Mouse (Mus musculus) ES-E14 (cell line): ENCODE results near the gene Arid2. TPM values are rescaled to one million over a fixed set of nuclear protein-coding genes. Genes with fewer than 3 reads are reported as not detected.

Experiments used
- DNase-seq: peaks from one replicate; pipeline ENCODE4 v3.0.0-alpha.2; 2013; ENCODE audit warnings: low read depth, low spot score
- H3K27ac ChIP-seq: 2 replicates; pipeline ENCODE4 v1.5.1; 2012; ENCODE audit warnings: low read depth, mild to moderate bottlenecking, low read length, moderate library complexity, mixed read lengths; ENCODE audit not compliant: poor library complexity, insufficient read depth, severe bottlenecking
- H3K36me3 ChIP-seq: 2 replicates; pipeline ENCODE4 v1.6.1; 2012; ENCODE audit warnings: mild to moderate bottlenecking, low read length, moderate library complexity, mixed read lengths; ENCODE audit not compliant: control insufficient read depth, poor library complexity, insufficient read depth, severe bottlenecking
- H3K4me1 ChIP-seq, 2 experiments: fragments of 150-350 bp in 1 of 2; sonication (generic) in 1 of 2; 2 replicates each; pipeline ENCODE4 v1.6.1; 2012; ENCODE audit warnings: low read length in 2 of 2, mild to moderate bottlenecking in 1 of 2, mixed read lengths in 1 of 2; ENCODE audit not compliant: control insufficient read depth in 2 of 2, insufficient read depth in 2 of 2, poor library complexity in 1 of 2
- H3K4me3 ChIP-seq, 2 experiments: fragments of 150-350 bp in 1 of 2; sonication (generic) in 1 of 2; 2 replicates each; pipeline ENCODE4 v1.5.1; 2012; ENCODE audit warnings: low read length in 2 of 2, low read depth in 1 of 2, mild to moderate bottlenecking in 1 of 2, mixed read lengths in 1 of 2; ENCODE audit not compliant: insufficient read depth in 1 of 2, poor library complexity in 1 of 2, severe bottlenecking in 1 of 2
- H3K9ac ChIP-seq: 2 replicates; pipeline ENCODE4 v1.6.1; 2012; ENCODE audit warnings: low read depth, mild to moderate bottlenecking, low read length, mixed read lengths; ENCODE audit not compliant: poor library complexity, insufficient read depth, severe bottlenecking
- H3K9me3 ChIP-seq: fragments of 150-350 bp; sonication (generic); 2 replicates; pipeline ENCODE4 v1.6.1; 2012; ENCODE audit warnings: low read depth, mild to moderate bottlenecking, low read length; ENCODE audit not compliant: control insufficient read depth, insufficient read depth
- CHD2 ChIP-seq: IDR thresholded peaks from 2 replicates; pipeline ENCODE4 v1.6.1; 2014; ENCODE audit warnings: mild to moderate bottlenecking, low read depth, low read length, inconsistent platforms
- HCFC1 ChIP-seq: IDR thresholded peaks from 2 replicates; pipeline ENCODE4 v1.6.1; 2012; ENCODE audit warnings: low read length, inconsistent platforms, borderline replicate concordance; ENCODE audit not compliant: insufficient read depth
- MAFK ChIP-seq: IDR thresholded peaks from 2 replicates; pipeline ENCODE4 v1.6.1; 2014; ENCODE audit warnings: mild to moderate bottlenecking, low read depth, low read length, inconsistent platforms; ENCODE audit not compliant: insufficient read depth
- ZC3H11A ChIP-seq: IDR thresholded peaks from 2 replicates; pipeline ENCODE4 v1.6.1; 2012; ENCODE audit warnings: low read depth, mild to moderate bottlenecking, inconsistent platforms, low read length, borderline replicate concordance
- ZNF384 ChIP-seq: IDR thresholded peaks from 2 replicates; pipeline ENCODE4 v1.6.1; 2012; ENCODE audit warnings: low read depth, low read length, inconsistent platforms
- in situ Hi-C, 2 experiments: fragments of 600-800 bp; cut with MboI; formaldehyde crosslinking; loops; one replicate each; pipeline ENCODE4 v1.15.1; 2025; ENCODE audit warnings: low sequenced_read_pairs in 2 of 2, inconsistent platforms in 1 of 2; ENCODE audit not compliant: unreplicated experiment in 2 of 2
- total RNA-seq: library from RNA; depleted of rRNA; stranded (reverse); fragments of 300-350 nt; gene quantifications from 2 replicates; pipeline ENCODE4 v1.2.3, GENCODE M21; 2012

Gene Arid2
- total RNA-seq, 1 experiment: 33.2 TPM

DNA sequence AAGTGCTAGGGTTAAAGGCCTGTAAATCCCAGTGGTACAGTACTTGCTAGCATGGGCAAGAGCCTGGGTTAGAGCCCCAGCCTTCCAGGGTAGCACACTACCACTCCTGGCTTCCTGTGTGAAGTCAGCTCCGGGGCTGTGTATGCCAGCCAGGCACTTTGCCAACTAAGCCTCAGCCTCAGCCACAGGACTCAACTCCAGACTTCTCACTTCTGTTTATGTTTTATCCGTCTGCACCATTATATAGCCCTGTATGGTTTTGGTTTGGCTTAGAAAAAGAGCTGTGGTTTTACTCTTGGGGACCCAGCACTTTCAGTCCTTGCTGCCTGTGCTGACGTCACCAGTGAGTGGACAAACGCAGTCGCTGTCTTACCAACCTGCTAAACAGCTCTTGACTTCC, 89.9 kb downstream of the Arid2 start:
- in situ Hi-C loops: no loop called here
- no peak overlapping the region for H3K27ac ChIP-seq
- no peak overlapping the region for H3K4me3 ChIP-seq
- H3K9me3 ChIP-seq: no peaks in the 10 kb centered on the region
- TF ChIP-seq HCFC1 (no peak), MAFK (no peak), ZC3H11A (no peak), ZNF384 (no peak), CHD2 (no peak)
- H3K4me1 ChIP-seq: no peaks in the 10 kb centered on the region
- DNase-seq: no peak
- H3K9ac ChIP-seq: no peak overlapping the region
- H3K36me3 ChIP-seq: peaks cover 22% of the 10 kb centered on the region

DNA sequence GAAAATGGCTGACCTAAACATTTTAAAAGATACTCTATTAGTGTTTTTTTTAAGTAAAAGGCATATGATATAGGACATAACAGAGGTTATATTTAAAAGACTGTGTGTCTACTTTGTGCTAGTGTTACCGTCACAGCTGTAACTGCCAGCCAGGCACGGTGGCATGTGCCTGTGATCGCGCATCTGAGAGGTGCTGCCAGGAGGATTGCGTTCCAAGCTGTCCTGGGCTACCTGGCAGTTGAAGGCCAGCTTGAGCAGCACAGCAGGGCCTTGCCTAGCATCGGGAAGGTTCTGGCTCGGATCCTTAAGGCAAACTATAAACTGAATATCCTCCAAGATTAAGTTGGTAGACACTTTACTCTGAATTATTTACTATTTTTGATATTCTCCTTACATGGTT, 90.4 kb downstream of the Arid2 start:
- no peak overlapping the region for H3K4me3 ChIP-seq
- H3K27ac ChIP-seq: no peak overlapping the region
- TF ChIP-seq MAFK (no peak), CHD2 (no peak), HCFC1 (no peak), ZNF384 (no peak), ZC3H11A (no peak)
- DNase-seq: no peak
- H3K36me3 ChIP-seq: peaks cover 22% of the 10 kb centered on the region
- no peaks in the 10 kb centered on the region for H3K4me1 ChIP-seq
- in situ Hi-C loops: no loop called here
- no peak overlapping the region for H3K9ac ChIP-seq
- no peaks in the 10 kb centered on the region for H3K9me3 ChIP-seq

DNA sequence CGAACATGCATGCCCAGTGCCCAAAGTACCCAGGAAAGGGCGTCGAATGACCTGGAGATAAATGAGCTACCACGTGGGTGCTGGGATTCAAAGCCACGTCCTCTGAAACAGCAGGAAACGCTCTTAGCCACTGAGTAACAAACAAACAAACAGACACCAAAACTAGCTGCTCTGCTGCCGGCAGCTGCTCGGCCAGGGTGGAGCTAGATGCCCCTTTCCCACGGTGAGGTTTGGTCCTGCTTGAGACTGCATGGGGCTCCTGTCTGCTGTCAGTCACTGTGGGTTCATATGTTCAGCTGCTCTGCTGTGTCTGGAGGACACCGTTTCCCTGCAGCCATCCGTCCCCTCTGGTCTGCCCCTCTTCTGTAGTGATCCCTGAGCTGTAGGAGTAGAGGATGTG, 94.9 kb downstream of the Arid2 start:
- in situ Hi-C loops: no loop called here
- no peak for TF ChIP-seq MAFK
- no peak for TF ChIP-seq ZC3H11A
- TF ChIP-seq HCFC1: no peak
- no peak for TF ChIP-seq CHD2
- no peak for TF ChIP-seq ZNF384
- H3K4me3 ChIP-seq: no peak overlapping the region
- H3K4me1 ChIP-seq: no peaks in the 10 kb centered on the region
- peaks cover 24% of the 10 kb centered on the region for H3K36me3 ChIP-seq
- no peak for DNase-seq
- H3K9me3 ChIP-seq: no peaks in the 10 kb centered on the region
- H3K9ac ChIP-seq: no peak overlapping the region
- no peak overlapping the region for H3K27ac ChIP-seq

DNA sequence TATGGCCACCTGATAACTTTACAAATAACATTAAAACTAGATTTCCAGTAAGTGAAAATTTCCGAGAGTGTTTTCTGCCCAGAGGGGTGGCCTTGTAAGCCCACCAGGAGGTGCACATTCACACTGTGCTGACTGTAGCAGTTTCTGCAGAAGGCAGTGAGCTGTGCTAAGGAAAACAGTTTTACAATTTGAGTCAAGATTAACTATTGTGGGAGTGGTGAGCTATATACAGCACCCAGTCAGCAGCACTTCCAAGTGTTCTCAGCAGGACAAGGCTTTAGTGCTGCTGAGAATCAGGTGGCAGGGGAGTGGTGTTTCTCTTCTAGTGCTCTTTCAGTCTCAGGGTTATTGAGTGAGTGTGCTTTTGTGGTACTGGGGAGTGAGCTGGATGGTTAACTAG, 101.2 kb downstream of the Arid2 start:
- in situ Hi-C loops: no loop called here
- Histone ChIP-seq H3K4me1 (no peaks in the 10 kb centered on the region), H3K36me3 (peaks cover 8% of the 10 kb centered on the region; the same call in 1 of the 2 replicates), H3K9ac (no peak overlapping the region), H3K9me3 (no peaks in the 10 kb centered on the region), H3K4me3 (no peak overlapping the region), H3K27ac (no peak overlapping the region)
- no peak for DNase-seq
- TF ChIP-seq ZC3H11A: no peak
- no peak for TF ChIP-seq HCFC1
- no peak for TF ChIP-seq CHD2
- no peak for TF ChIP-seq MAFK
- TF ChIP-seq ZNF384: no peak

DNA sequence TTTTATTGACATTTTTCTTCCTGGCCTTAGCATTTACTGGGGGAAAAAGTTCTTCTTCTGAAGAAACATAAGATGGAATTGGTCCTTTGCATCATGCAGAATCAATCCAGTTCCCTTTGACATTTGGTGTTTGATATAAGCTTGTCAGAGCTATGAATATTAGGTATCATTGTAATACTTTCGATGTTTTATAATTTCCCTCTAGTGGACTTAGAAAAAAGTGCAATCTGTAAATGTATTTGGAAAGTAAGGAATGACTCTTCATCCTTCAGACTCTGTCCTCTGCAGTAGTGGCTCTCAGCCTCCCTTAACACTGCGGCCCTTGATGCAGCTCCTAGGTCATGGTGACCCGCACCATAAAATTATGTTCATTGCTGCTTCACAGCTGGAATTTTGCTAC, 105.6 kb downstream of the Arid2 start:
- Histone ChIP-seq H3K4me1 (no peaks in the 10 kb centered on the region), H3K4me3 (no peak overlapping the region), H3K36me3 (peaks cover 5% of the 10 kb centered on the region; the same call in 1 of the 2 replicates), H3K27ac (no peak overlapping the region), H3K9me3 (no peaks in the 10 kb centered on the region), H3K9ac (no peak overlapping the region)
- no peak for DNase-seq
- TF ChIP-seq ZNF384 (0 out of 2 replicates have a peak, but pooled peaks have one; percentile 17), ZC3H11A (no peak)
- in situ Hi-C loops: no loop called here
